Mouse (Mus musculus) frontal cortex, postnatal 36 days (tissue): ENCODE measurements around the gene Mrgprh.

ENCODE experiments used
- DNase-seq, 2 experiments: peaks; one replicate each; pipeline ENCODE4 v3.0.0; 2022; ENCODE audit warnings: low spot score in 2 of 2

Mrgprh gene

DNA sequence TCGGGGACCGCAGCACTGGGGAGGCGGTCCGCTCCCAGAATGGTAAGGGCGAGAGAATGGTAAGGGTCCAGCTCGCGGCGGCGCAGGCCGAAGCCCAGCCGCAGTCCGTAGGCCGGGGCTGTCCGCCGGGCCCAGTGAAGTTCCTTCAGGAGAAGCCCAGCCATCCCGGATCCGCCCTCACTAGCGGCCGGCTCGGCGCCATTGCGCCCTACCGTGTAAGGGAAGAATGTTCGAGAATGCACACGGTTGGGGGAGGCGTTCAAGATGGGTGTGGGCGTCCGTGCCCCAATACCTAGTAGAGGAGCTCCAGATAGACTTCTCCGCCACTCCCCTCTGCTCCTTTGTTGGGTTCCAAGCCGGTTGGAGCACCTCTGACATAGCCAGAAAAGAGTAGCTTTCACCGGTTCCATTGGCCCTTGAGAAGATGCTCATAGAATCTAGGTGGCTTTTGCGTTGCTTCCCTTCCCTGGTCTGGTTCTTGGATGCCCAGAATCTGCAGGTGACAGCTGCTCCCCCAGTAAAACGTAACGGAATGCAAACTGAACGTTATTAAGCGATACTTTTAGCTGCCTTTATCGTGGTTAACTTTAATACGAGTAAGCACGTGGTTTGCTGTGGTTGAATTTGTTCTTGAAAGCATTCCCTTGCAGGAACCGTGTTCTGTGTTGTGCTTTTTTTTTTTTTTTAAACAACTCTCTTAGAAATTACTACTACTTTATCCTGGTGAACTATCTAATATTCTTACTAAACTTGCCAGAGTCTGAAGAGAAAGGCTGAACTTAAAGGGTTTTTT lies 41.0 kb downstream of the Mrgprh start:
- no peak for DNase-seq

DNA sequence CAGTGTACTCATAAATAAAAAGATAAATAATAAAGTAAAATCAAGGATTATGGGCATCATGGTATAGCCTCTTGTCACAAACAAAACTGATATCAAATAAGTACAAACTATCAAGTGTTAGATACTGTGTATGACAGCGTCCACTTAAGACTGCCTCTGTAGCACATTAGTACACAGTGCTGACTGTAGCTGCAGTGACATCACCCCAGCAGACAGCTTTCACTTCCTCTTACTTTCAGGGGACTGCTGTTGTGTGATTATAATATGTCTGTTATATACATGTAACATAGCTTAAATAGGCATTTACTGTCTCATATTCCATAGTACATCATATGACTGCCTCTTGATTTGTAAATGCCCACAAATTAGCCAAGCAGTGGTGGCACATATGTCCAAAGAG lies 45.2 kb downstream of the Mrgprh start:
- no peak for DNase-seq

DNA sequence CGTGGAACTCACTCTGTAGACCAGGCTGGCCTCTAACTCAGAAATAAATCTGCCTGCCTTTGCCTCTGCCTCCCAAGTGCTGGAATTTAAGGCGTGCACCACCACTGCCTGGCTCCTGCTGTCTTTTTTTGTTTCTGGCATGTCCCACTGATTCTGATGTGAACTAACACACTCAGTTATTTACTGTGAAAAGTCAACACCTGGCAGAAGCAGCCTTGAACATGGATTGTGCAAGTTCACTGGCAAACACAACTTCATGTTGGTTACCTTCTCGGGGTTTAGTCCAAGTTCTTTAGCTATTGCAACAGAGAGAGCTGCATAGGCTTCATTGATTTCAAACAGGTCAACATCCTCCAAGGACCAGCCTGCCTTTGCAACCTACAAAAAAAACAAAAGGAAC lies 49.2 kb downstream of the Mrgprh start:
- no peak for DNase-seq

DNA sequence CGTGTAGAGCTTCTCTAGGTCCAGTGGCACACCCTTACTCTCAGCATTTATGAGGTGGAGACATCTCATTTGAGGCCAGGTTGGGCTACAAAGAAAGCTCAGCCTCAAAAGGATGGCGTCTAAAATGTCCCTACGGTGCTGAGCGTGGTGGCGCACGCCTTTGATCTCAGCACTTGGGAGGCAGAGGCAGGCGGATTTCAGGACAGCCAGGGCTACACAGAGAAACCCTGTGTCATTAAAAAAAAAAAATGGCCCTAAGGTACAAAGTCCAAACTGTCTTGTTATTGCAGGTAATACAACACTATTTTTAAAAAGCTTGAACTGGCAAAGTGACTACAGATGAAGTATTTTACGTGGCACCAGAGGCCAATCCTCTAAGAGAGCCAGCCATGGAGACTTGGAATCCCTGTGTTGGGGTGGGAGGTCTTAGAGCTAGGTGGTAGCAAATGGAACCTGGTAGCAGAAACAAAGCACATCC lies 49.9 kb downstream of the Mrgprh start:
- DNase-seq: no peak
